Mouse (Mus musculus) MEL (cell line): ENCODE measurements around the gene Elovl3. TPM values are rescaled to one million over a fixed set of nuclear protein-coding genes. Genes with fewer than 3 reads are reported as not detected.
A peak's percentile ranks its signal among the peaks of the same experiment; 100 is the strongest.
"Not testable (repeated sequence)": the region's sequence is repeated elsewhere in the genome, so short reads cannot be mapped to it uniquely, and the experiment has no call there.

Source experiments
- DNase-seq: peaks from one replicate; pipeline ENCODE4 v3.0.0; 2011; ENCODE audit warnings: low read depth, low spot score
- H3K27ac ChIP-seq: 2 replicates; pipeline ENCODE4 v1.5.1; 2012; ENCODE audit warnings: low read depth, mild to moderate bottlenecking, control low read depth, low read length, moderate library complexity; ENCODE audit not compliant: control insufficient read depth
- H3K27me3 ChIP-seq, 2 experiments: fragments of 150-350 bp in 1 of 2; sonication (generic) in 1 of 2; 2 replicates each; pipeline ENCODE4 v1.6.1; 2012; ENCODE audit warnings: low read length in 2 of 2, mild to moderate bottlenecking in 2 of 2, improper control_type of control experiment in 1 of 2, moderate library complexity in 1 of 2; ENCODE audit not compliant: insufficient read depth in 2 of 2, control insufficient read depth in 1 of 2
- H3K36me3 ChIP-seq, 2 experiments: 2 replicates each; pipeline ENCODE4 v1.6.1; 2012 to 2014; ENCODE audit warnings: low read length in 2 of 2, improper control_type of control experiment in 1 of 2, inconsistent platforms in 1 of 2, mild to moderate bottlenecking in 1 of 2; ENCODE audit not compliant: insufficient read depth in 2 of 2, control insufficient read depth in 1 of 2
- H3K4me1 ChIP-seq, 2 experiments: fragments of 150-350 bp in 1 of 2; sonication (generic) in 1 of 2; 2 replicates each; pipeline ENCODE4 v1.6.1; 2012; ENCODE audit warnings: low read length in 2 of 2, improper control_type of control experiment in 1 of 2, mild to moderate bottlenecking in 1 of 2; ENCODE audit not compliant: insufficient read depth in 2 of 2, control insufficient read depth in 1 of 2
- H3K4me3 ChIP-seq, 2 experiments: fragments of 150-350 bp in 1 of 2; sonication (generic) in 1 of 2; 2 replicates each; pipeline ENCODE4 v1.5.1; 2012; ENCODE audit warnings: low read depth in 2 of 2, low read length in 2 of 2, mild to moderate bottlenecking in 2 of 2, moderate library complexity in 2 of 2, control low read depth in 1 of 2, improper control_type of control experiment in 1 of 2; ENCODE audit not compliant: control insufficient read depth in 1 of 2, insufficient read depth in 1 of 2
- H3K79me2 ChIP-seq: 2 replicates; pipeline ENCODE4 v1.6.1; 2012; ENCODE audit warnings: mild to moderate bottlenecking, low read length, moderate library complexity; ENCODE audit not compliant: control insufficient read depth, poor library complexity, insufficient read depth
- H3K9ac ChIP-seq: 2 replicates; pipeline ENCODE4 v1.6.1; 2012; ENCODE audit warnings: low read depth, mild to moderate bottlenecking, control low read depth, low read length, moderate library complexity; ENCODE audit not compliant: control insufficient read depth, poor library complexity, severe bottlenecking
- H3K9me3 ChIP-seq: fragments of 150-350 bp; sonication (generic); replicated peaks from 2 replicates; pipeline ENCODE4 v1.6.1; 2012; ENCODE audit warnings: mild to moderate bottlenecking, low read length, improper control_type of control experiment, moderate library complexity; ENCODE audit not compliant: insufficient read depth
- CTCF ChIP-seq, 3 experiments: IDR thresholded peaks in 2 of 3; conservative IDR thresholded peaks in 1 of 3; 2 replicates each; pipeline ENCODE4 v1.5.1; 2011 to 2012; ENCODE audit warnings: low read length in 3 of 3, low read depth in 2 of 3, mild to moderate bottlenecking in 2 of 3, improper control_type of control experiment in 1 of 3, inconsistent platforms in 1 of 3, mixed read lengths in 1 of 3, moderate library complexity in 1 of 3; ENCODE audit not compliant: control insufficient read depth in 1 of 3, insufficient read depth in 1 of 3, poor library complexity in 1 of 3, severe bottlenecking in 1 of 3
- ETS1 ChIP-seq: IDR thresholded peaks from 2 replicates; pipeline ENCODE4 v1.6.1; 2012; ENCODE audit warnings: low read depth, mild to moderate bottlenecking, inconsistent platforms, low read length, improper control_type of control experiment, moderate library complexity
- HCFC1 ChIP-seq: IDR thresholded peaks from 2 replicates; pipeline ENCODE4 v1.6.1; 2012; ENCODE audit warnings: low read depth, mild to moderate bottlenecking, inconsistent platforms, low read length, improper control_type of control experiment, moderate library complexity
- KAT2A ChIP-seq: conservative IDR thresholded peaks from 2 replicates; pipeline ENCODE4 v1.6.1; 2012; ENCODE audit warnings: low read depth, low read length, improper control_type of control experiment, inconsistent platforms
- MAFK ChIP-seq: IDR thresholded peaks from 2 replicates; pipeline ENCODE4 v1.6.1; 2011; ENCODE audit warnings: low read depth, mild to moderate bottlenecking, low read length, improper control_type of control experiment, borderline replicate concordance
- POLR2A ChIP-seq, 2 experiments: IDR thresholded peaks; 2 replicates each; pipeline ENCODE4 v1.6.1; 2011 to 2012; ENCODE audit warnings: low read length in 2 of 2, mild to moderate bottlenecking in 2 of 2, control low read depth in 1 of 2, improper control_type of control experiment in 1 of 2, low read depth in 1 of 2, moderate library complexity in 1 of 2; ENCODE audit not compliant: control insufficient read depth in 1 of 2, insufficient read depth in 1 of 2, poor library complexity in 1 of 2
- POLR2AphosphoS2 ChIP-seq: IDR thresholded peaks from 2 replicates; pipeline ENCODE4 v1.6.1; 2011; ENCODE audit warnings: low read length, improper control_type of control experiment
- POLR2AphosphoS5 ChIP-seq: IDR thresholded peaks from 2 replicates; pipeline ENCODE4 v1.6.1; 2012; ENCODE audit warnings: low read depth, borderline replicate concordance, mild to moderate bottlenecking, inconsistent platforms, low read length, moderate library complexity, mixed read lengths
- USF1 ChIP-seq: IDR thresholded peaks from 2 replicates; pipeline ENCODE4 v1.6.1; 2014; ENCODE audit warnings: low read depth, mild to moderate bottlenecking, inconsistent platforms, low read length, improper control_type of control experiment, moderate library complexity
- ZC3H11A ChIP-seq: IDR thresholded peaks from 2 replicates; pipeline ENCODE4 v1.6.1; 2012; ENCODE audit warnings: low read depth, mild to moderate bottlenecking, inconsistent platforms, low read length, improper control_type of control experiment
- ZNF384 ChIP-seq: IDR thresholded peaks from 2 replicates; pipeline ENCODE4 v1.6.1; 2012; ENCODE audit warnings: low read depth, mild to moderate bottlenecking, inconsistent platforms, low read length, improper control_type of control experiment
- polyA plus RNA-seq, 2 experiments: library from polyadenylated mRNA; stranded (reverse) in 1 of 2; unstranded in 1 of 2; fragments of >175 nt in 1 of 2; fragments of >200 nt in 1 of 2; gene quantifications; 2 replicates each; pipeline versions ENCODE4 v1.2.1 to v1.2.4; 2012; ENCODE audit warnings: low replicate concordance in 2 of 2, low read depth in 1 of 2; ENCODE audit not compliant: insufficient read length in 2 of 2, insufficient read depth in 1 of 2, missing spikeins in 1 of 2
- total RNA-seq: library from RNA; depleted of rRNA; stranded (reverse); fragments of 300-350 nt; gene quantifications from 2 replicates; pipeline ENCODE4 v1.2.3, GENCODE M21; 2012

Elovl3 gene
- total and polyA plus RNA-seq, 3 experiments: 1.2 to 2.3 TPM; not detected in 1

GRCm38 (mm10) chr19:46167169-46167568 is 35.5 kb downstream of the Elovl3 start:
- DNase-seq, H3K79me2 ChIP-seq, H3K27me3 ChIP-seq, H3K4me3 ChIP-seq, H3K9ac ChIP-seq, H3K4me1 ChIP-seq, H3K9me3 ChIP-seq, H3K27ac ChIP-seq: not testable (repeated sequence)
- peak; percentile 71 for TF ChIP-seq ZNF384
- H3K36me3 ChIP-seq: peaks cover 0 to 25% of the 10 kb centered on the region in 2 experiments; a peak in 2 of 4 replicates

- Histone ChIP-seq H3K79me2 (no peaks in the 10 kb centered on the region), H3K36me3 (peaks cover 0 to 23% of the 10 kb centered on the region in 2 experiments; a peak in 2 of 4 replicates)
- no peak for DNase-seq
Observed at GRCm38 (mm10) chr19:46169396-46169795, 37.7 kb downstream of the Elovl3 start.

GRCm38 (mm10) chr19:46169913-46170312 is 38.2 kb downstream of the Elovl3 start:
- no peaks in the 10 kb centered on the region for H3K9me3 ChIP-seq
- peaks cover 0 to 20% of the 10 kb centered on the region in 2 experiments; a peak in 2 of 4 replicates for H3K36me3 ChIP-seq
- H3K27me3 ChIP-seq: no peaks in the 10 kb centered on the region
- H3K4me3 ChIP-seq: no peak overlapping the region
- no peaks in the 10 kb centered on the region; a peak in 1 of 4 replicates for H3K4me1 ChIP-seq
- H3K27ac ChIP-seq: no peak overlapping the region
- H3K9ac ChIP-seq: no peak overlapping the region
- TF ChIP-seq POLR2AphosphoS2: no peak
- TF ChIP-seq ETS1: no peak
- TF ChIP-seq HCFC1: no peak
- no peak for TF ChIP-seq ZC3H11A
- no peak for TF ChIP-seq POLR2AphosphoS5
- TF ChIP-seq POLR2A (IDR thresholded peaks at IDR 0.05; ENCODE audit: control insufficient read depth in 1 of 2, insufficient read depth in 1 of 2, low read depth in 1 of 2, low read length in 2 of 2, poor library complexity in 1 of 2): no peak
- no peak for TF ChIP-seq KAT2A
- TF ChIP-seq CTCF (IDR thresholded peaks at IDR 0.05 in 2 of 3, conservative IDR thresholded peaks at IDR 0.05 in 1 of 3; ENCODE audit: control insufficient read depth in 1 of 3, insufficient read depth in 1 of 3, low read depth in 2 of 3, low read length in 3 of 3, poor library complexity in 1 of 3, severe bottlenecking in 1 of 3): no peak
- DNase-seq: no peak
- H3K79me2 ChIP-seq: no peaks in the 10 kb centered on the region

More at GRCm38 (mm10) chr19:46169396-46169795, 37.7 kb downstream of the Elovl3 start:
- H3K4me1 ChIP-seq: no peaks in the 10 kb centered on the region; a peak in 1 of 4 replicates
- H3K27ac ChIP-seq: no peak overlapping the region
- no peaks in the 10 kb centered on the region for H3K27me3 ChIP-seq
- TF ChIP-seq MAFK: peak; percentile 92; the same call in 1 of the 2 replicates
- no peak for TF ChIP-seq USF1
- no peak overlapping the region for H3K4me3 ChIP-seq
- H3K9me3 ChIP-seq: no peaks in the 10 kb centered on the region
- H3K9ac ChIP-seq: no peak overlapping the region
